Mouse (Mus musculus): ENCODE results near the gene Ift140. TPM values are rescaled to one million over a fixed set of nuclear protein-coding genes. Genes with fewer than 3 reads are reported as not detected.
"Not testable (repeated sequence)": the region's sequence is repeated elsewhere in the genome, so short reads cannot be mapped to it uniquely, and the experiment has no call there.

Ift140 gene
- polyA plus RNA-seq, 1 experiment from 2014 or later, result 139 TPM

DNA sequence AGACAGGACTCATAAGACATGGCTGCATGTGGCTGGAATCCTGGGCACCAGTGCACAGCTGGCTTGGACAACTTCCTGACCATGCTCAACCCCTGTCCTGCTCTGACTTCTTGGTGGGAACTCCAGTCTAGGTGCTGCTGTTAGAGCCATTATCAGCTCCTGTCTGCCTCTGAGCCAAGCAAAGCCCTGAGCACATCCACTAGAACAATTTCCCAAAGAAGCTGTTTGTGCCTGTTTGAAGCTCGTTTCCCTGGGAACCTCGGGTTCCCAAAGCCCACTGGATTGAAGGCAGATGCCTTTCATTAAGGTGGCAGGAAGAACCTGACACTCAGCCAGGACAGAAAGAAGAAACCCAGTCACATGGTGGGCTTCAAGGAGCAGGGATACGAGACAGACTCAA is 104.5 kb downstream of the Ift140 start, which contains the start of gene Ptx4:
Gene Ptx4, plus strand, starts transcription at position 355 of the 400 bp plus-strand sequence.
- H3K9ac ChIP-seq, result no peak within 1 kb of the TSS
- no peak within 1 kb of the TSS for H3K27ac ChIP-seq (replicated peaks)
- H3K4me3 ChIP-seq (replicated peaks), result no peak within 1 kb of the TSS
- no peaks in the 10 kb centered on the region for H3K36me3 ChIP-seq (replicated peaks)
- peaks cover 37% of the 10 kb centered on the region for H3K4me1 ChIP-seq (replicated peaks)
- ATAC-seq (ENCODE audit: insufficient read depth), result no peak
- peaks cover 43% of the 10 kb centered on the region for H3K27me3 ChIP-seq
- WGBS (ENCODE audit: insufficient replicate concordance), result 35% methylated on average over 3 of the region's 3 CpGs
- no peaks in the 10 kb centered on the region for H3K9me3 ChIP-seq (replicated peaks)
- H3K4me2 ChIP-seq, result no peak within 1 kb of the TSS

- H3K9me3 ChIP-seq (replicated peaks), result no peaks in the 10 kb centered on the region
- H3K4me1 ChIP-seq (replicated peaks), result peaks cover 56% of the 10 kb centered on the region
- H3K27ac ChIP-seq (replicated peaks), result no peak overlapping the region
- peaks cover 36% of the 10 kb centered on the region for H3K27me3 ChIP-seq
- H3K4me2 ChIP-seq, result no peak overlapping the region
- no peak overlapping the region for H3K9ac ChIP-seq
- no peak for ATAC-seq (ENCODE audit: insufficient read depth)
- WGBS (ENCODE audit: insufficient replicate concordance), result 21% methylated on average over 7 of the region's 7 CpGs
- H3K4me3 ChIP-seq (replicated peaks), result no peak overlapping the region
- no peaks in the 10 kb centered on the region for H3K36me3 ChIP-seq (replicated peaks)
Observed at GRCm38 (mm10) chr17:25123979-25124378, 108.1 kb downstream of the Ift140 start.

GRCm38 (mm10) chr17:25125442-25126060 is 109.7 kb downstream of the Ift140 start:
- Histone ChIP-seq H3K27me3 (peaks cover 33% of the 10 kb centered on the region), H3K4me1 (replicated peaks) (peaks cover 47% of the 10 kb centered on the region), H3K4me2 (peak overlapping the region; percentile 18; the same call in 1 of the 2 replicates), H3K27ac (replicated peaks) (peak overlapping the region; percentile 92)
- ATAC-seq (ENCODE audit: insufficient read depth), result peak; percentile 41; the same call in 1 of the 2 replicates
- 38% methylated on average over 3 of the region's 3 CpGs for WGBS (ENCODE audit: insufficient replicate concordance)
- not testable (repeated sequence) for H3K4me3 ChIP-seq (replicated peaks); H3K9me3 ChIP-seq (replicated peaks); H3K36me3 ChIP-seq (replicated peaks); H3K9ac ChIP-seq

DNA sequence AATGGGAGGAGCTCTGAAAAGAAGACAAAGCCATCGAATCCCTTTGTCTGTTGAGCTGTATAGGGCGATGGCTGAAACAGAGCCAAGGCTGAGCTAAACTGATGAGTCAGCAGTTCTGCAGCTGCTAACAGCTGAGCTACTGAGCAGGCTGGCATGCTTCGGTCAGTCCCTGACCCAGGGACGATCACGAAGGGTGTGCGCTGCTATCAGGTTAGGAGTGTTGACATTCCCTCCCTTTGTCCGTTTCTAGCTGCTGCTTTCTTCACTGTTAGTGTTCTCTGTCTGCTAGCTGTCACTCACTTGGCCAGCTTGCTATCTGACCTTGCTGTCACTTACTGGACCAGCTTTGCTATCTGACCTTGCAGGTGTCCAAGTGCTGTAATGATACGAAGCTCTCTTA is 111.2 kb downstream of the Ift140 start:
- peaks cover 46% of the 10 kb centered on the region for H3K4me1 ChIP-seq (replicated peaks)
- peak overlapping the region; percentile 60 for H3K4me2 ChIP-seq
- H3K9me3 ChIP-seq (replicated peaks), result no peaks in the 10 kb centered on the region
- H3K27me3 ChIP-seq, result peaks cover 21% of the 10 kb centered on the region
- WGBS (ENCODE audit: insufficient replicate concordance), result 8% methylated on average over 8 of the region's 8 CpGs
- peak overlapping the region; percentile 28 for H3K9ac ChIP-seq
- H3K27ac ChIP-seq (replicated peaks), result peak overlapping the region; percentile 92
- no peaks in the 10 kb centered on the region for H3K36me3 ChIP-seq (replicated peaks)
- H3K4me3 ChIP-seq (replicated peaks), result 0 out of 2 replicates have a peak overlapping the region, but pooled peaks have one; percentile 2
- peak; percentile 88 for ATAC-seq (ENCODE audit: insufficient read depth)

GRCm38 (mm10) chr17:25127681-25128080 is 111.8 kb downstream of the Ift140 start:
- Histone ChIP-seq H3K27me3 (peaks cover 15% of the 10 kb centered on the region), H3K4me3 (replicated peaks) (0 out of 2 replicates have a peak overlapping the region, but pooled peaks have one; percentile 2), H3K9ac (peak overlapping the region; percentile 28), H3K4me2 (peak overlapping the region; percentile 60), H3K27ac (replicated peaks) (peak overlapping the region; percentile 92), H3K36me3 (replicated peaks) (no peaks in the 10 kb centered on the region), H3K4me1 (replicated peaks) (peaks cover 46% of the 10 kb centered on the region), H3K9me3 (replicated peaks) (no peaks in the 10 kb centered on the region)
- 27% methylated on average over 9 of the region's 9 CpGs for WGBS (ENCODE audit: insufficient replicate concordance)
- ATAC-seq (ENCODE audit: insufficient read depth), result peak; percentile 51

DNA sequence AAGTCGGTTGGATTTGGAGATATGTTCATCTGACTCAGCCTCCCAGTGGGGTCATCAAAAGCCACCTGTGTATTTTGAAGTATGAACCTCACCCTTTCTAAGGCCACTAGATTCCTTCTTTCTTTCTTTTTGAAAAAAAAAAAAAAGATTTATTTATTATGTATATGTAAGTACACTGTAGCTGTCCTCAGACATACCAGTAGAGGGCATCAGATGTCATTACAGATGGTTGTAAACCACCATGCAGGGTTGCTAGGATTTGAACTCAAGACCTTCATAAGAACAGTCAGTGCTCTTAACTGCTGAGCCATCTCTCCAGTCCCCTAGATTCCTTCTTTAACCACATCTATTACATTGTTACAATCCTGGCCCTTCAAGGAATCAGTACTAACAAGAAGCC is 114.2 kb downstream of the Ift140 start:
- H3K27ac ChIP-seq (replicated peaks), result 0 out of 2 replicates have a peak overlapping the region, but pooled peaks have one; percentile 24
- no peaks in the 10 kb centered on the region for H3K27me3 ChIP-seq
- H3K4me2 ChIP-seq, result no peak overlapping the region
- WGBS (ENCODE audit: insufficient replicate concordance), result 100% methylated on average over 1 of the region's 1 CpGs
- no peak overlapping the region for H3K9ac ChIP-seq
- no peak overlapping the region for H3K4me3 ChIP-seq (replicated peaks)
- no peaks in the 10 kb centered on the region for H3K9me3 ChIP-seq (replicated peaks)
- no peak for ATAC-seq (ENCODE audit: insufficient read depth)
- H3K36me3 ChIP-seq (replicated peaks), result no peaks in the 10 kb centered on the region
- H3K4me1 ChIP-seq (replicated peaks), result peaks cover 56% of the 10 kb centered on the region

DNA sequence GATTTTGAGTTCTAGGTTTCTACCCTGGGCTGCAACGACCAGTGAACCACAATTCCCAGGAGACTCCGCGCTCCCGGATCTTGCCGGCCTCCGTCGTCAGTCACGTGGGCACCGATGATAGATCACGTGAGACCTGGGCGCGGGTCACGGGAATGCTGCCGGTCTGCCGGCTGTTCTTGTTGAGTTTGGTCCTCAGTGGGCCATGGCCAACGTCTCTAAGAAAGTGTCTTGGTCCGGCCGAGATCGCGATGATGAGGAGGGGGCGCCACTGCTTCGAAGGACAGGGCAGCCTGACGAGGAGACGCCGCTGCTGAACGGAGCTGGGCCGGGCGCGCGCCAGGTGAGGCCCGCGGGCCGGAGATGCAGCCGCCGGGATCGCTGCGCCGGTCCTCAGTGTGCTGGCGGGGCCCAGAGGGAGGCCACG is 117.4 kb downstream of the Ift140 start, which contains the start of gene Clcn7:
Gene Clcn7, plus strand, starts transcription at position 117 of the 424 bp plus-strand sequence.
- peaks cover 42% of the 10 kb centered on the region for H3K4me1 ChIP-seq (replicated peaks)
- H3K4me3 ChIP-seq (replicated peaks), result peak within 1 kb of the TSS; percentile 93
- peak within 1 kb of the TSS; percentile 83 for H3K4me2 ChIP-seq
- WGBS (ENCODE audit: insufficient replicate concordance), result under 1% methylated on average over 40 of the region's 40 CpGs
- peaks cover 4% of the 10 kb centered on the region; the same call in 1 of the 2 replicates for H3K36me3 ChIP-seq (replicated peaks)
- no peaks in the 10 kb centered on the region for H3K9me3 ChIP-seq (replicated peaks)
- peak within 1 kb of the TSS; percentile 79 for H3K9ac ChIP-seq
- no peaks in the 10 kb centered on the region for H3K27me3 ChIP-seq
- peak within 1 kb of the TSS; percentile 61 for H3K27ac ChIP-seq (replicated peaks)
- ATAC-seq (ENCODE audit: insufficient read depth), result peak; percentile 91

GRCm38 (mm10) chr17:25135622-25136021 is 119.7 kb downstream of the Ift140 start:
- 83% methylated on average over 6 of the region's 6 CpGs for WGBS (ENCODE audit: insufficient replicate concordance)
- Histone ChIP-seq H3K4me2 (0 out of 2 replicates have a peak overlapping the region, but pooled peaks have one; percentile 6), H3K36me3 (replicated peaks) (peaks cover 4% of the 10 kb centered on the region; the same call in 1 of the 2 replicates), H3K27ac (replicated peaks) (no peak overlapping the region), H3K9ac (no peak overlapping the region), H3K4me3 (replicated peaks) (no peak overlapping the region), H3K4me1 (replicated peaks) (peaks cover 48% of the 10 kb centered on the region), H3K27me3 (no peaks in the 10 kb centered on the region), H3K9me3 (replicated peaks) (no peaks in the 10 kb centered on the region)
- no peak for ATAC-seq (ENCODE audit: insufficient read depth)

GRCm38 (mm10) chr17:25138803-25139202 is 122.9 kb downstream of the Ift140 start:
- 92% methylated on average over 1 of the region's 1 CpGs for WGBS (ENCODE audit: insufficient replicate concordance)
- no peak overlapping the region for H3K27ac ChIP-seq (replicated peaks)
- no peaks in the 10 kb centered on the region for H3K27me3 ChIP-seq
- ATAC-seq (ENCODE audit: insufficient read depth), result no peak
- no peak overlapping the region for H3K9ac ChIP-seq
- peaks cover 41% of the 10 kb centered on the region for H3K4me1 ChIP-seq (replicated peaks)
- H3K4me2 ChIP-seq, result no peak overlapping the region
- no peaks in the 10 kb centered on the region for H3K9me3 ChIP-seq (replicated peaks)
- peaks cover 4% of the 10 kb centered on the region; the same call in 1 of the 2 replicates for H3K36me3 ChIP-seq (replicated peaks)
- H3K4me3 ChIP-seq (replicated peaks), result no peak overlapping the region

GRCm38 (mm10) chr17:25139960-25140359 is 124.1 kb downstream of the Ift140 start:
- Histone ChIP-seq H3K4me1 (replicated peaks) (peaks cover 31% of the 10 kb centered on the region), H3K9ac (no peak overlapping the region), H3K36me3 (replicated peaks) (peaks cover 13% of the 10 kb centered on the region; the same call in 1 of the 2 replicates), H3K9me3 (replicated peaks) (no peaks in the 10 kb centered on the region), H3K27ac (replicated peaks) (no peak overlapping the region), H3K4me2 (no peak overlapping the region), H3K27me3 (no peaks in the 10 kb centered on the region), H3K4me3 (replicated peaks) (no peak overlapping the region)
- no peak for ATAC-seq (ENCODE audit: insufficient read depth)
- 63% methylated on average over 4 of the region's 4 CpGs for WGBS (ENCODE audit: insufficient replicate concordance)

Measured in liver, embryonic 15.5 days (tissue).